Mouse (Mus musculus) bone marrow macrophage, adult 2 months (primary cell): ENCODE results near the gene Golga4.

Experiments
- CTCF ChIP-seq: IDR thresholded peaks from 2 replicates; pipeline ENCODE4 v1.5.1; 2012; ENCODE audit warnings: low read depth, mild to moderate bottlenecking, low read length, moderate library complexity
- POLR2A ChIP-seq: IDR thresholded peaks from 2 replicates; pipeline ENCODE4 v1.6.1; 2012; ENCODE audit warnings: mild to moderate bottlenecking, low read depth, low read length, borderline replicate concordance

DNA sequence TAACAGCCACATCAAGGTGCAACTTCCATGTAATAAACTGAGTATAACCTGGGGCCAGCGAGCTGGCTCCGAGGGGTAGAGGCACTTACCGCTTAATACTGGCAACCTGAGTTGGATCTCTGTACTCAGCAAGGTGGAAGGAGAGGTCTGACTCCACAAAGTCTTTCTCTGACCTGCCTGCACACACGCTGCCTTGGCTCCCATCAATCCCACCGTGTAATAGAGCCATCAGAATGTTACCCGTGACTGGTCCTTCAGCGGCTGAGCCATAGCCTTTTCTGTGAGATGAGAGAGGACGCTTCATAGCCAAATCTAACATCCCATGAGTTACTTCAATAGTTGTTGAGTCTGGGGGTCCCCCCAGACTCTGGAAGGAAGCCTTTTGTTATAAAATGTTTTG, 87.4 kb downstream of the Golga4 start:
- no peak for TF ChIP-seq CTCF
- no peak for TF ChIP-seq POLR2A
